Mouse (Mus musculus): ENCODE measurements around the gene Cdkn1c. TPM values are rescaled to one million over a fixed set of nuclear protein-coding genes. Genes with fewer than 3 reads are reported as not detected.

Cdkn1c gene
- polyA plus RNA-seq, 1 experiment from 2014 or later, result 965 TPM

- Histone ChIP-seq H3K9me3 (replicated peaks) (no peaks in the 10 kb centered on the region), H3K9ac (no peak overlapping the region), H3K27me3 (no peaks in the 10 kb centered on the region), H3K36me3 (no peaks in the 10 kb centered on the region), H3K4me3 (replicated peaks) (no peak overlapping the region), H3K27ac (no peak overlapping the region), H3K4me2 (no peak overlapping the region), H3K4me1 (peaks cover 16% of the 10 kb centered on the region)
- 50% methylated on average over 23 of the region's 23 CpGs for WGBS
- ATAC-seq (replicated peaks; ENCODE audit: low FRiP score), result peak; percentile 44; the same call in 1 of the 2 replicates
Observed at GRCm38 (mm10) chr7:143428142-143428813, 32.6 kb downstream of the Cdkn1c start.

GRCm38 (mm10) chr7:143419585-143420160, 41.2 kb downstream of the Cdkn1c start:
- Histone ChIP-seq H3K4me2 (no peak overlapping the region), H3K9me3 (replicated peaks) (no peaks in the 10 kb centered on the region), H3K4me1 (peaks cover 11% of the 10 kb centered on the region), H3K9ac (no peak overlapping the region), H3K36me3 (no peaks in the 10 kb centered on the region), H3K27me3 (no peaks in the 10 kb centered on the region), H3K4me3 (replicated peaks) (no peak overlapping the region), H3K27ac (no peak overlapping the region)
- 76% methylated on average over 4 of the region's 4 CpGs for WGBS
- peak; percentile 46; the same call in 1 of the 2 replicates for ATAC-seq (replicated peaks; ENCODE audit: low FRiP score)

- Histone ChIP-seq H3K9ac (no peak overlapping the region), H3K27me3 (no peaks in the 10 kb centered on the region), H3K4me2 (no peak overlapping the region), H3K4me3 (replicated peaks) (no peak overlapping the region), H3K27ac (no peak overlapping the region), H3K9me3 (replicated peaks) (no peaks in the 10 kb centered on the region), H3K36me3 (no peaks in the 10 kb centered on the region), H3K4me1 (peaks cover 11% of the 10 kb centered on the region)
- 69% methylated on average over 5 of the region's 5 CpGs for WGBS
- no peak for ATAC-seq (replicated peaks; ENCODE audit: low FRiP score)
Observed at GRCm38 (mm10) chr7:143417875-143418274, 43.0 kb downstream of the Cdkn1c start.

- no peaks in the 10 kb centered on the region for H3K9me3 ChIP-seq (replicated peaks)
- peaks cover 11% of the 10 kb centered on the region for H3K4me1 ChIP-seq
- H3K4me2 ChIP-seq, result no peak overlapping the region
- H3K27ac ChIP-seq, result no peak overlapping the region
- H3K4me3 ChIP-seq (replicated peaks), result no peak overlapping the region
- ATAC-seq (replicated peaks; ENCODE audit: low FRiP score), result no peak
- H3K36me3 ChIP-seq, result no peaks in the 10 kb centered on the region
- 54% methylated on average over 12 of the region's 12 CpGs for WGBS
- H3K9ac ChIP-seq, result no peak overlapping the region
- H3K27me3 ChIP-seq, result no peaks in the 10 kb centered on the region
Observed at GRCm38 (mm10) chr7:143416406-143416805, 44.4 kb downstream of the Cdkn1c start.

GRCm38 (mm10) chr7:143415070-143415469, 45.8 kb downstream of the Cdkn1c start:
- no peaks in the 10 kb centered on the region for H3K36me3 ChIP-seq
- H3K4me3 ChIP-seq (replicated peaks), result no peak overlapping the region
- H3K9me3 ChIP-seq (replicated peaks), result no peaks in the 10 kb centered on the region
- no peak for ATAC-seq (replicated peaks; ENCODE audit: low FRiP score)
- H3K4me2 ChIP-seq, result no peak overlapping the region
- H3K4me1 ChIP-seq, result peaks cover 11% of the 10 kb centered on the region
- WGBS, result 20% methylated on average over 4 of the region's 4 CpGs
- no peak overlapping the region for H3K27ac ChIP-seq
- no peaks in the 10 kb centered on the region for H3K27me3 ChIP-seq
- H3K9ac ChIP-seq, result no peak overlapping the region

- Histone ChIP-seq H3K4me1 (peaks cover 24% of the 10 kb centered on the region), H3K4me3 (replicated peaks) (no peak overlapping the region), H3K27me3 (no peaks in the 10 kb centered on the region), H3K9me3 (replicated peaks) (no peaks in the 10 kb centered on the region), H3K9ac (no peak overlapping the region), H3K4me2 (no peak overlapping the region), H3K27ac (no peak overlapping the region), H3K36me3 (no peaks in the 10 kb centered on the region)
- WGBS, result 77% methylated on average over 6 of the region's 6 CpGs
- no peak for ATAC-seq (replicated peaks; ENCODE audit: low FRiP score)
Observed at GRCm38 (mm10) chr7:143412606-143413005, 48.2 kb downstream of the Cdkn1c start.

- Histone ChIP-seq H3K36me3 (no peaks in the 10 kb centered on the region), H3K27ac (0 out of 2 replicates have a peak overlapping the region, but pooled peaks have one; percentile 45)
Observed at GRCm38 (mm10) chr7:143408615-143409021, 52.2 kb downstream of the Cdkn1c start.

More at GRCm38 (mm10) chr7:143408615-143409021, 52.2 kb downstream of the Cdkn1c start:
- H3K9me3 ChIP-seq (replicated peaks), result no peaks in the 10 kb centered on the region
- no peak overlapping the region for H3K4me3 ChIP-seq (replicated peaks)
- H3K27me3 ChIP-seq, result no peaks in the 10 kb centered on the region
- H3K4me1 ChIP-seq, result peaks cover 21% of the 10 kb centered on the region
- 58% methylated on average over 13 of the region's 13 CpGs for WGBS
- H3K4me2 ChIP-seq, result no peak overlapping the region
- no peak; the same call in 1 of the 2 replicates for ATAC-seq (replicated peaks; ENCODE audit: low FRiP score)
- H3K9ac ChIP-seq, result no peak overlapping the region

Other genes with a start within 250 kb of the Cdkn1c start
- 4.1 and 4.5 TPM in 2 replicates for gene Slc22a18, start 12.7 kb upstream of the Cdkn1c start, polyA plus RNA-seq (2015; fragmentation: Nextera tagmentation; extraction: Ambion mirVana)
- 8.4 and 10.8 TPM in 2 replicates for gene Phlda2, start 42.1 kb upstream of the Cdkn1c start, polyA plus RNA-seq (2015; fragmentation: Nextera tagmentation; extraction: Ambion mirVana)
- 276 and 287 TPM in 2 replicates for gene Nap1l4, start 88.1 kb upstream of the Cdkn1c start, polyA plus RNA-seq (2015; fragmentation: Nextera tagmentation; extraction: Ambion mirVana)
- 62.3 and 62.9 TPM in 2 replicates for gene Cars, start 139.0 kb upstream of the Cdkn1c start, polyA plus RNA-seq (2015; fragmentation: Nextera tagmentation; extraction: Ambion mirVana)
- gene Tnfrsf26, start 167.7 kb upstream of the Cdkn1c start, polyA plus RNA-seq (2015; fragmentation: Nextera tagmentation; extraction: Ambion mirVana), result 0.54 and 0.65 TPM in 2 replicates
- 10.6 and 12.1 TPM in 2 replicates for gene Tnfrsf22, start 188.6 kb upstream of the Cdkn1c start, polyA plus RNA-seq (2015; fragmentation: Nextera tagmentation; extraction: Ambion mirVana)
- 2.0 and 2.8 TPM in 2 replicates for gene Tnfrsf23, start 224.8 kb upstream of the Cdkn1c start, polyA plus RNA-seq (2015; fragmentation: Nextera tagmentation; extraction: Ambion mirVana)

Measured in kidney, embryonic 15.5 days (tissue).